Mouse (Mus musculus): ENCODE measurements at regions not wholly inside any gene's neighbourhood (a gene's known extent, or its start where the extent isn't known, plus 50 kb on each side); places are given as distances from the start of the nearest gene placed in this dataset.

GRCm38 (mm10) chr2:61121281-61121680, 158.3 kb upstream of the Rbms1 start:
- no peak for TF ChIP-seq GATA1 (IDR thresholded peaks at IDR 0.05; ENCODE audit: low read length)

GRCm38 (mm10) chr2:61114620-61115019, 151.6 kb upstream of the Rbms1 start:
- no peak for TF ChIP-seq GATA1 (IDR thresholded peaks at IDR 0.05; ENCODE audit: low read length)

- TF ChIP-seq GATA1 (IDR thresholded peaks at IDR 0.05; ENCODE audit: low read length) = no peak
Measured at GRCm38 (mm10) chr2:61113916-61114315, 150.9 kb upstream of the Rbms1 start.

DNA sequence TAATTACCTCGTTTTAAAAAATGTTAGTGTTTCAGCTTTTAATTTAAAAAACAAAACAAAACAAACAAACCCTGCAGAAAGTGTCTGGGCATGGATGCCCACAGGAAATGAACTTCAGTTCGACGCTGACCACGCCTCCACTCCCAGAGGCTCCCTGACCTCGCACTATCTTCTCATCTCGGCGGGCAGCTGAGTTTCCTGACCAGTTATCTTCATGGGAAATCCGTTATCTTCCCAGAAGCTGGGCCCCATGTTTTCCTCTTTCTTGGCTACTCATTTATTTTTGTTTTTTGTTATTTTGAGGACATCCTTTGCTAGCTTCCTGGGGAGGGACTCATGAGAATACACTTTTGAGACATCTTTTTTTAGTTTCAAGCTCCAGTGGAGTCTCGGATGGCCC, 147.6 kb upstream of the Rbms1 start:
- TF ChIP-seq GATA1 (IDR thresholded peaks at IDR 0.05; ENCODE audit: low read length) = no peak

- no peak for TF ChIP-seq GATA1 (IDR thresholded peaks at IDR 0.05; ENCODE audit: low read length)
Measured at GRCm38 (mm10) chr2:61109564-61109963, 146.6 kb upstream of the Rbms1 start.

DNA sequence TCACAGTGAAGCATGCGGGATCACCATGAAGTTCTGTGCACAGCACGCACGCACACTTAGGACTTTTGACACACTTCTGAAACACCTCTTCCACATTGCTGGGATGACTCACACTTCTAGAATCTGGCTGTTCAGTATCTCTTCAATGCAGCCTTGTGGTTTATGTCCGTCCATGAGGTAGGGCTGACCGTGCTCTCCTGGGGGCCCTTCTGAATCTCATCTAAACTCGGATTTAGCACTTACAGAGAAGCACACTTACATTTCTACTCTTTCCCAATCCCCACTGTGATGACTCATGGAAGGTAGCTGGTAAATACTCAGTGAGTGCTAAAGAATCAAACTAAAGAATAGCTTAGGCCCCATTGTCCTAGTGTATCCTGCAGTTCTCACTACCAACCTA, 142.2 kb upstream of the Rbms1 start:
- TF ChIP-seq GATA1 (IDR thresholded peaks at IDR 0.05; ENCODE audit: low read length) = no peak

DNA sequence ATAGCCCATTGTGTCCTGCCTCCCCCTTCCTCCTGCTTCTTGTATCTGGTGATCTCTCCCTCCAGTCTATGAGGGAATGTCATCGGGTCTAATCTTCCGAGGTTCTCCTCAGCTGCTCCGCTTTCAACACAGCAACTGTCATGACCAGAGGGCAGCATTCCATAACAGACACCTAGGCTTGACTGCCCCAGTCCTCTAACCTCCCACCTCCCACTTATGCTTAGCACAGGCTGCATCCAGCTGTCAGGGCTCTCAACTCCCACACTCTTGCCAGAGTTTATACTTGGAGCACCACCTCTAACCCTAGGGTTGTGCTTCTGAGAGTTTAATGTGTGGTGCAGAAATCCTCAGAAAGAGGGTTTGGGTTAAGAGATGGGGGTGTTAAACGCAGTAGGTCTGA, 137.9 kb upstream of the Rbms1 start:
- no peak for TF ChIP-seq GATA1 (IDR thresholded peaks at IDR 0.05; ENCODE audit: low read length)

- TF ChIP-seq GATA1 (IDR thresholded peaks at IDR 0.05; ENCODE audit: low read length) = no peak
Measured at GRCm38 (mm10) chr2:61088501-61088900, 125.5 kb upstream of the Rbms1 start.

GRCm38 (mm10) chr2:61084835-61085234, 121.8 kb upstream of the Rbms1 start:
- no peak for TF ChIP-seq GATA1 (IDR thresholded peaks at IDR 0.05; ENCODE audit: low read length)

- TF ChIP-seq GATA1 (IDR thresholded peaks at IDR 0.05; ENCODE audit: low read length) = no peak
Measured at GRCm38 (mm10) chr2:61083100-61083499, 120.1 kb upstream of the Rbms1 start.

GRCm38 (mm10) chr2:61082640-61083039, 119.6 kb upstream of the Rbms1 start:
- no peak for TF ChIP-seq GATA1 (IDR thresholded peaks at IDR 0.05; ENCODE audit: low read length)

DNA sequence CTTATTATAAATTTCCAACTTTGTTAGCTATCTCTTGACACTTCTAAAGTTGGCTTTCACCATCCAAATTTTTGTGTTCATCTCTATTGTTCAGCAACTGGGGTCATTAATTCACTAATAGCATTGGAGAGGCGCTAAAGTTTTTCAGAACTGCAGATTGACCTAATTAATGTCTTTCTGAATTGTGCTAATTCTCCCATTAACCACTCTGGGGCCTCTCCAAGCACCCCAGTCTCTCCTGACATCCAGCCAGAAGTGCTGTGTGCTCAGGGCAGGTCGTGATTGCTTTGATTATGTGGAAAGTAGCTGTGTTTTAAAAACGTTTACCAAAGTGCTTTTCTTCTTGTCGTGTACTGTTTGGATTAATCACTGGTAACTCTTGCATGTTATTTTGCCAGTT, 117.0 kb upstream of the Rbms1 start:
- TF ChIP-seq GATA1 (IDR thresholded peaks at IDR 0.05; ENCODE audit: low read length) = no peak

DNA sequence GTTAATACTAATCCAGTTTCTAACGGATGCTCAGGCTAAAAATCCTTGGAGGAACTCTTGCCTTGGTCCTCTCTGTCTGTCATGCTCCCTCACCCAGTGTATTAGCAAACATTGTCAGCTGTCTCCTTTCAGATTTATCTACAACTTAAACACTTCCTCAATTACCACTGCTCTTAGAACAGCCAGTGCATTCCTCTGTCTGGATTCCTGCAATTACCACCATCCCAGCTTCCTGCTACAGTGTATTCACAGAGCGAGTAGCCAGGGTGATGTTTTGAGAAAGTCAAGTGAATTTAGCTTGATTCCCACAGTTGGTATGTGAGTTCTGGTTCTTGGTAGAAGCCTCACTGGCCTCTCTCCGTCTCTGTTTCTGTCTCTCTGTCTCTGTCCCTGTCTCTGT, 108.0 kb upstream of the Rbms1 start:
- TF ChIP-seq GATA1 (IDR thresholded peaks at IDR 0.05; ENCODE audit: low read length) = no peak

DNA sequence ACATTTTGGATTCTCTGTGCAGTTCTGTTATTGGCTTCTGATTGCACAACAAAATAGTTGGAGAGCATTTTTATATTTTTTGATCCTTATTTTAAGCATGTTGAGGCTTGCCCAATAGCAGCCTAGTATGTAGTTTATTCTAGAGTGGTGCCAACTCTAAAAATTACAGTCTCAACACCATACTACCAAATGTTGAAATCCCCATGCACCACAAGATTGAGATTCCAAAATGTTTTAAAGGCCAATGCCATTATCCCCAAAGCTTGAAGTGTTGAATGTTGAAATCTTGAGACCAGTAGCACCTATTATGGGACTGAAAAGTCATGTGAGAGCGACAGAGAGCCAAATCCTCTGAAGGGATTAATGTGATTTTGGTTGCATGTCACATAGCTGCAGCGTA, 104.9 kb upstream of the Rbms1 start:
- no peak for TF ChIP-seq GATA1 (IDR thresholded peaks at IDR 0.05; ENCODE audit: low read length)

GRCm38 (mm10) chr2:61062125-61062524, 99.1 kb upstream of the Rbms1 start:
- TF ChIP-seq GATA1 (IDR thresholded peaks at IDR 0.05; ENCODE audit: low read length) = no peak

DNA sequence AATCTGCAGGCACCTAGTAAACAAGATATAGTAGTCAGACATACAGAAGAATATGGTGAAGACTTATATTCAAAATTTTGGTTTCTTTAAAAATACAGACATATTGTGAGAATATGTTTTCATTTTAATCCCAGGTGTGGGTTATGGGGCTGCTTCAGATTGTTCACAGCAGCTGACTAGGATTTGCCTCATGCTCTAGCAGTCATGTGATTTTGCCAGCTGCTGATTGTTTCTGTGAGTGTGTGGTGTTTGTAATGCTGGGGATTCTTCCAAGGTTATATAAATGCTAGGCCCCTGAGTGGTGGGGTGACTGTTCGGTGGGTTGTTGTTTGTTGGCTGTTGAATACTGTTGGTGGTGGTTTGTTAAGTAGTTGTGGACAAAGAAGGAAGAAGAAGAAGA, 97.9 kb upstream of the Rbms1 start:
- no peak for TF ChIP-seq GATA1 (IDR thresholded peaks at IDR 0.05; ENCODE audit: low read length)

- no peak for TF ChIP-seq GATA1 (IDR thresholded peaks at IDR 0.05; ENCODE audit: low read length)
Measured at GRCm38 (mm10) chr2:61058545-61059235, 95.7 kb upstream of the Rbms1 start.

GRCm38 (mm10) chr2:61052296-61052695, 89.3 kb upstream of the Rbms1 start:
- TF ChIP-seq GATA1 (IDR thresholded peaks at IDR 0.05; ENCODE audit: low read length) = no peak

All from G1E-ER4 (cell line).